Mouse (Mus musculus) small intestine, adult 2 months (tissue): Measurements from ENCODE around the gene Dpep3.

Experiments
- CTCF ChIP-seq: fragments of 200-500 bp; IDR thresholded peaks from 2 replicates; pipeline ENCODE4 v1.5.1; 2012; ENCODE audit warnings: low read depth, mild to moderate bottlenecking, control low read depth, inconsistent platforms, low read length, moderate library complexity, mixed read lengths; ENCODE audit not compliant: insufficient replicate concordance, insufficient read length; ENCODE audit errors: extremely low read depth
- POLR2A ChIP-seq: fragments of 200-500 bp; IDR thresholded peaks from 2 replicates; pipeline ENCODE4 v1.6.1; 2012; ENCODE audit warnings: low read depth, mild to moderate bottlenecking, control low read depth, inconsistent platforms, low read length, moderate library complexity

DNA sequence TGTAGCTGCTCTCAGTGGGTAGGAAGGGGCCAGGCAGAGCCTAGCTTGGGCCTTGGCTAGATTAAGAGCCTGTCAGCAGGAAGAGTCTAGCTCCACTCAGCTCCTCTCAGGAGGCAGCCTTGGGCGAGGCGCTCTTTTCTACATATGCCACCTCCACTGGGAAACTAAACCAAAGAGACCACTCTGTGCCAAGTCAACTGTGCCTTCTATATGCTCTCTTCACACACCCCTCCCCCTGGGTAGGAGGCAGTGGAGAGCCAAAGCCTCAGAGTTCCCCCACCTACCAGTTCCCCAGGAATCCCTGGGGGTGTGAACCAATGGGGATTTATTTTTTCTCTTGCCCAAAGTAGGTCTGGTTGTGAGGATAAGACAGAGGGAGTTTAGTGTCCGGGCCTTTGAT lies 48.0 kb downstream of the Dpep3 start:
- TF ChIP-seq POLR2A (no peak), CTCF (no peak)
